ENCODE assay signal across 8 mouse cellular contexts in genomic region chr15:8896391-8896790, GRCm38 (mm10).
A peak's percentile ranks its signal among the peaks of the same experiment; 100 is the strongest.
DNase-seq lines count a peak whose midpoint lies in the region; ATAC-seq and TF ChIP-seq lines count a peak whose summit lies in the region.

No protein-coding gene starts in this region.

- no peak overlapping the region for H3K4me2 ChIP-seq in midbrain, postnatal 0 days (ENCODE audit: low read depth, low read length, poor library complexity, severe bottlenecking)
- no peak overlapping the region for H3K4me2 ChIP-seq in midbrain, embryonic 16.5 days (ENCODE audit: low read length)
- no peak overlapping the region for H3K4me2 ChIP-seq in embryonic facial prominence, embryonic 14.5 days (ENCODE audit: low read depth, low read length)

- H3K4me3 ChIP-seq in midbrain, postnatal 0 days (ENCODE audit: low read depth, low read length), result no peak overlapping the region
- H3K4me3 ChIP-seq in midbrain, embryonic 16.5 days (ENCODE audit: low read depth, low read length), result no peak overlapping the region
- no peak overlapping the region for H3K4me3 ChIP-seq in embryonic facial prominence, embryonic 14.5 days (ENCODE audit: low read depth, low read length)

- 71% methylated on average over 12 of the region's 12 CpGs for WGBS in midbrain, postnatal 0 days
- WGBS in midbrain, embryonic 16.5 days, result 59% methylated on average over 12 of the region's 12 CpGs
- WGBS in embryonic facial prominence, embryonic 14.5 days, result 51% methylated on average over 12 of the region's 12 CpGs

- H3K36me3 ChIP-seq in midbrain, postnatal 0 days (ENCODE audit: insufficient read depth, low read length), result no peaks in the 10 kb centered on the region
- H3K36me3 ChIP-seq in midbrain, embryonic 16.5 days (ENCODE audit: control insufficient read depth, insufficient read depth, low read length), result no peaks in the 10 kb centered on the region
- H3K36me3 ChIP-seq in embryonic facial prominence, embryonic 14.5 days (ENCODE audit: control insufficient read depth, insufficient read depth, low read length), result no peaks in the 10 kb centered on the region

- H3K9me3 ChIP-seq in midbrain, postnatal 0 days (ENCODE audit: low read length), result no peaks in the 10 kb centered on the region
- no peaks in the 10 kb centered on the region for H3K9me3 ChIP-seq in midbrain, embryonic 16.5 days (replicated peaks; ENCODE audit: control insufficient read depth, low read length, poor library complexity, severe bottlenecking)
- H3K9me3 ChIP-seq in embryonic facial prominence, embryonic 14.5 days (ENCODE audit: control insufficient read depth, low read length), result no peaks in the 10 kb centered on the region

- no peak overlapping the region for H3K27ac ChIP-seq in midbrain, postnatal 0 days (ENCODE audit: low read depth, low read length)
- H3K27ac ChIP-seq in midbrain, embryonic 16.5 days (ENCODE audit: low read length), result no peak overlapping the region
- peak overlapping the region; percentile 15 for H3K27ac ChIP-seq in embryonic facial prominence, embryonic 14.5 days (replicated peaks; ENCODE audit: low read depth, low read length)

- no peak overlapping the region for H3K9ac ChIP-seq in midbrain, postnatal 0 days (replicated peaks; ENCODE audit: low read length, poor library complexity, severe bottlenecking)
- no peak overlapping the region for H3K9ac ChIP-seq in midbrain, embryonic 16.5 days (ENCODE audit: low read depth, low read length)
- no peak overlapping the region for H3K9ac ChIP-seq in embryonic facial prominence, embryonic 14.5 days (ENCODE audit: low read depth, low read length)

- no peaks in the 10 kb centered on the region for H3K4me1 ChIP-seq in midbrain, postnatal 0 days (ENCODE audit: insufficient read depth, low read length)
- no peaks in the 10 kb centered on the region for H3K4me1 ChIP-seq in midbrain, embryonic 16.5 days (ENCODE audit: control insufficient read depth, insufficient read depth, low read length)
- no peaks in the 10 kb centered on the region for H3K4me1 ChIP-seq in embryonic facial prominence, embryonic 14.5 days (ENCODE audit: control insufficient read depth, insufficient read depth, low read length)

- TF ChIP-seq CTCF in midbrain, postnatal 0 days (IDR thresholded peaks at IDR 0.05), result no peak

- peak; percentile 58 for ATAC-seq in midbrain, postnatal 0 days (ENCODE audit: low FRiP score)
- no peak for ATAC-seq in midbrain, embryonic 16.5 days
- ATAC-seq in embryonic facial prominence, embryonic 14.5 days (ENCODE audit: low read depth), result peak; percentile 55; the same call in 1 of the 2 replicates

- no peaks in the 10 kb centered on the region for H3K27me3 ChIP-seq in midbrain, postnatal 0 days (ENCODE audit: insufficient read depth, low read length)
- no peaks in the 10 kb centered on the region for H3K27me3 ChIP-seq in midbrain, embryonic 16.5 days (ENCODE audit: control insufficient read depth, insufficient read depth, low read depth, low read length)
- H3K27me3 ChIP-seq in embryonic facial prominence, embryonic 14.5 days (replicated peaks; ENCODE audit: control insufficient read depth, insufficient read depth, low read length), result no peaks in the 10 kb centered on the region

- DNase-seq in midbrain, postnatal 0 days (ENCODE audit: low spot score), result peak; percentile 82
- peak; percentile 76 for DNase-seq in embryonic facial prominence, embryonic 14.5 days (ENCODE audit: low spot score)
- DNase-seq in layer of hippocampus, adult 9-11 months, result peak; percentile 31
- peak; percentile 31 for DNase-seq in right cerebral cortex, postnatal 4 days
- DNase-seq in retina, postnatal 1 day, result no peak
- DNase-seq in kidney, postnatal 36 days, result no peak
- DNase-seq in thymus, adult 18-20 months, result no peak

Comparison
In these comparisons a context has a peak if more than half of its experiments do, and no peak if none do; other contexts are left out.
1. DNase-seq: peak in midbrain, postnatal 0 days (single experiment), embryonic facial prominence, embryonic 14.5 days (single experiment), layer of hippocampus, adult 9-11 months (single experiment) and right cerebral cortex, postnatal 4 days (single experiment); none in retina, postnatal 1 day (single experiment), kidney, postnatal 36 days (0 of 2) and thymus, adult 18-20 months (0 of 2).